Mouse (Mus musculus) regulatory T cell (primary cell): Measurements from ENCODE around the gene 1110008P14Rik.
"Not testable (repeated sequence)": the region's sequence is repeated elsewhere in the genome, so short reads cannot be mapped to it uniquely, and the experiment has no call there.

Source experiments
- in situ Hi-C: fragments of 300-600 bp; cut with MboI, MseI; formaldehyde crosslinking; loops from one replicate; pipeline ENCODE4 v1.15.1; 2025; ENCODE audit warnings: high pct_unique_total_duplicates

Gene 1110008P14Rik

GRCm38 (mm10) chr2:32363376-32364106, 18.2 kb downstream of the 1110008P14Rik start:
- in situ Hi-C loops, result no loop called here

GRCm38 (mm10) chr2:32362817-32363340, 18.9 kb downstream of the 1110008P14Rik start:
- in situ Hi-C loops, result no loop called here

- in situ Hi-C loops, result not testable (repeated sequence)
Measured at GRCm38 (mm10) chr2:32362274-32362673, 19.5 kb downstream of the 1110008P14Rik start.

- in situ Hi-C loops, result no loop called here
Measured at GRCm38 (mm10) chr2:32361437-32361836, 20.3 kb downstream of the 1110008P14Rik start.

- in situ Hi-C loops, result no loop called here
Measured at GRCm38 (mm10) chr2:32360741-32361140, 21.0 kb downstream of the 1110008P14Rik start.

- in situ Hi-C loops, result no loop called here
Measured at GRCm38 (mm10) chr2:32358381-32358780, 23.4 kb downstream of the 1110008P14Rik start.

- in situ Hi-C loops, result no loop called here
Measured at GRCm38 (mm10) chr2:32357710-32358109, 24.0 kb downstream of the 1110008P14Rik start.

- in situ Hi-C loops, result no loop called here
Measured at GRCm38 (mm10) chr2:32356216-32356615, 25.5 kb downstream of the 1110008P14Rik start.

- in situ Hi-C loops, result no loop called here
Measured at GRCm38 (mm10) chr2:32354336-32354895, 27.3 kb downstream of the 1110008P14Rik start.

- in situ Hi-C loops, result no loop called here
Measured at GRCm38 (mm10) chr2:32353836-32354235, 27.9 kb downstream of the 1110008P14Rik start.

GRCm38 (mm10) chr2:32353007-32353542, 28.7 kb downstream of the 1110008P14Rik start, which contains the start of gene Dnm1:
TSS of gene Dnm1 (minus strand) at chr2:32353338.
- in situ Hi-C loops, result no loop called here

GRCm38 (mm10) chr2:32352151-32353006, 29.4 kb downstream of the 1110008P14Rik start, which contains the start of gene Ciz1:
TSS of gene Ciz1 (plus strand) at chr2:32352327.
- in situ Hi-C loops, result no loop called here

GRCm38 (mm10) chr2:32351471-32351961, 30.2 kb downstream of the 1110008P14Rik start:
- in situ Hi-C loops, result no loop called here

GRCm38 (mm10) chr2:32350471-32351051, 31.2 kb downstream of the 1110008P14Rik start:
- in situ Hi-C loops, result no loop called here

- in situ Hi-C loops, result no loop called here
Measured at GRCm38 (mm10) chr2:32349625-32350255, 32.0 kb downstream of the 1110008P14Rik start.

GRCm38 (mm10) chr2:32348311-32348710, 33.4 kb downstream of the 1110008P14Rik start:
- in situ Hi-C loops, result no loop called here

GRCm38 (mm10) chr2:32347019-32347418, 34.7 kb downstream of the 1110008P14Rik start:
- in situ Hi-C loops, result no loop called here

GRCm38 (mm10) chr2:32344598-32345321, 37.0 kb downstream of the 1110008P14Rik start:
- in situ Hi-C loops, result no loop called here

- in situ Hi-C loops, result no loop called here
Measured at GRCm38 (mm10) chr2:32344056-32344455, 37.7 kb downstream of the 1110008P14Rik start.

- in situ Hi-C loops, result no loop called here
Measured at GRCm38 (mm10) chr2:32343351-32343671, 38.4 kb downstream of the 1110008P14Rik start.
